Mouse (Mus musculus) embryonic stem cell, embryonic (primary cell): ENCODE results near the gene Ntn5.

ENCODE experiments used
- CTCF ChIA-PET, 4 experiments: fragments of 300-600 bp in 2 of 4; fragments of 350-600 bp in 2 of 4; sonication (Branson Sonifier 250); formaldehyde crosslinking; loops; one replicate each; lab custom pipeline; 2022; ENCODE audit warnings: inconsistent platforms in 2 of 4; lab: Charles Lee
- POLR2A ChIA-PET, 4 experiments: fragments of 300-600 bp in 2 of 4; fragments of 350-600 bp in 2 of 4; sonication (Branson Sonifier 250); formaldehyde crosslinking; loops; one replicate each; lab custom pipeline; 2022; ENCODE audit warnings: antibody characterized with exemption in 4 of 4, inconsistent platforms in 1 of 4; lab: Charles Lee

The Ntn5 gene

GRCm38 (mm10) chr7:45718331-45718730 lies 34.5 kb downstream of the Ntn5 start:
- POLR2A ChIA-PET = interaction anchor here (0.6 to 18.3 kb wide), 165 partner anchors 9 to 1285 kb away, joined by 3 to 640 read pairs (median 6); partner anchors contain the start of genes Cyth2 (in 4 of the 4), Dbp (in 4 of the 4), Ccdc114 (in 3 of the 4) and Ftl1 (in 3 of the 4)
- CTCF ChIA-PET = interaction anchor here in 3 of 4 experiments (0.6 to 3.4 kb wide), 9 partner anchors 9 to 262 kb away, joined by 3 to 19 read pairs (median 4); partner anchors contain the start of gene Ntn5 (in 1 of the 3)

GRCm38 (mm10) chr7:45719180-45719579 lies 35.4 kb downstream of the Ntn5 start:
- ChIA-PET CTCF (interaction anchor here in 2 of 4 experiments (1.1 to 3.4 kb wide), 5 partner anchors 10 to 68 kb away, joined by 3 to 19 read pairs (median 6); no protein-coding TSS in a partner anchor), POLR2A (interaction anchor here (0.7 to 18.3 kb wide), 91 partner anchors 9 to 323 kb away, joined by 3 to 640 read pairs (median 8); partner anchors contain the start of genes Dbp (in 4 of the 4), Cyth2 (in 3 of the 4), Ntn5 (in 3 of the 4) and Car11 (in 2 of the 4))

GRCm38 (mm10) chr7:45719738-45720412 lies 36.1 kb downstream of the Ntn5 start:
- CTCF ChIA-PET = interaction anchor here (0.6 to 3.4 kb wide), 25 partner anchors 9 to 203 kb away, joined by 3 to 19 read pairs (median 5); partner anchors contain the start of genes Cyth2 (in 1 of the 4), Kdelr1 (in 1 of the 4) and Ntn5 (in 1 of the 4)
- POLR2A ChIA-PET = interaction anchor here (0.6 to 18.3 kb wide), 81 partner anchors 8 to 658 kb away, joined by 3 to 640 read pairs (median 5); partner anchors contain the start of genes Dbp (in 4 of the 4), Cyth2 (in 3 of the 4), Ftl1 (in 3 of the 4) and Kdelr1 (in 3 of the 4)

GRCm38 (mm10) chr7:45720413-45721233 lies 36.8 kb downstream of the Ntn5 start, which contains the start of gene Fam83e:
Gene Fam83e, plus strand, starts transcription at chr7:45721212.
- CTCF ChIA-PET = interaction anchor here (0.6 to 3.4 kb wide), 38 partner anchors 9 to 380 kb away, joined by 3 to 19 read pairs (median 4); partner anchors contain the start of genes Cyth2 (in 1 of the 4), Kdelr1 (in 1 of the 4) and Ntn5 (in 1 of the 4)
- POLR2A ChIA-PET = interaction anchor here (0.5 to 18.3 kb wide), 109 partner anchors 8 to 659 kb away, joined by 3 to 640 read pairs (median 4); partner anchors contain the start of genes Dbp (in 4 of the 4), Cyth2 (in 3 of the 4), Ftl1 (in 3 of the 4) and Kdelr1 (in 3 of the 4)

- CTCF ChIA-PET = interaction anchor here (0.6 to 3.4 kb wide), 26 partner anchors 8 to 380 kb away, joined by 3 to 19 read pairs (median 4); partner anchors contain the start of genes Cyth2 (in 1 of the 4) and Ntn5 (in 1 of the 4)
- POLR2A ChIA-PET = interaction anchor here (0.5 to 18.3 kb wide), 77 partner anchors 8 to 437 kb away, joined by 3 to 640 read pairs (median 4); partner anchors contain the start of genes Dbp (in 4 of the 4), Car11 (in 2 of the 4), Cyth2 (in 2 of the 4) and Ftl1 (in 2 of the 4)
These were observed 37.4 kb downstream of the Ntn5 start for GRCm38 (mm10) chr7:45721234-45721571.

GRCm38 (mm10) chr7:45721642-45722347 lies 38.0 kb downstream of the Ntn5 start:
- POLR2A ChIA-PET = interaction anchor here (0.5 to 18.3 kb wide), 64 partner anchors 7 to 379 kb away, joined by 3 to 640 read pairs (median 4); partner anchors contain the start of genes Dbp (in 4 of the 4), Car11 (in 2 of the 4), Cyth2 (in 2 of the 4) and Kdelr1 (in 2 of the 4)
- CTCF ChIA-PET = interaction anchor here (0.7 to 3.4 kb wide), 16 partner anchors 8 to 270 kb away, joined by 3 to 19 read pairs (median 5); partner anchors contain the start of genes Cyth2 (in 1 of the 4) and Ntn5 (in 1 of the 4)

GRCm38 (mm10) chr7:45722348-45722713 lies 38.5 kb downstream of the Ntn5 start:
- CTCF ChIA-PET = interaction anchor here in 1 of 4 experiments (1.5 to 2.5 kb wide), 2 partner anchors 8 to 17 kb away, joined by 5 to 14 read pairs; no protein-coding TSS in a partner anchor
- POLR2A ChIA-PET = interaction anchor here (0.6 to 18.3 kb wide), 18 partner anchors 7 to 295 kb away, joined by 3 to 640 read pairs (median 20); partner anchors contain the start of genes Cyth2 (in 3 of the 4), Dbp (in 3 of the 4), Car11 (in 2 of the 4) and Ccdc114 (in 1 of the 4)

- ChIA-PET CTCF (interaction anchor here in 1 of 4 experiments (1.5 kb wide), 1 partner anchor 16 kb away, joined by 5 read pairs; no protein-coding TSS in a partner anchor), POLR2A (interaction anchor here in 3 of 4 experiments (1.0 to 18.3 kb wide), 13 partner anchors 6 to 91 kb away, joined by 3 to 640 read pairs (median 28); partner anchors contain the start of genes Car11 (in 2 of the 3), Cyth2 (in 2 of the 3), Dbp (in 2 of the 3) and Lmtk3 (in 1 of the 3))
These were observed 39.5 kb downstream of the Ntn5 start for GRCm38 (mm10) chr7:45723301-45723700.

GRCm38 (mm10) chr7:45723781-45724180 lies 40.0 kb downstream of the Ntn5 start:
- ChIA-PET POLR2A (interaction anchor here in 2 of 4 experiments (1.0 to 18.3 kb wide), 4 partner anchors 8 to 91 kb away, joined by 3 to 640 read pairs (median 53); partner anchors contain the start of genes Car11 (in 1 of the 2), Cyth2 (in 1 of the 2), Dbp (in 1 of the 2) and Rpl18 (in 1 of the 2)), CTCF (interaction anchor here in 3 of 4 experiments (0.6 to 1.5 kb wide), 3 partner anchors 16 to 331 kb away, joined by 3 to 5 read pairs (median 3); no protein-coding TSS in a partner anchor)

GRCm38 (mm10) chr7:45725151-45725550 lies 41.3 kb downstream of the Ntn5 start:
- ChIA-PET CTCF (interaction anchor here in 2 of 4 experiments (0.6 to 1.3 kb wide), 4 partner anchors 14 to 692 kb away, joined by 3 to 4 read pairs (median 4); no protein-coding TSS in a partner anchor), POLR2A (interaction anchor here in 3 of 4 experiments (0.6 to 18.3 kb wide), 13 partner anchors 5 to 269 kb away, joined by 3 to 640 read pairs (median 4); partner anchors contain the start of genes Rpl18 (in 3 of the 3), Fam83e (in 2 of the 3), Sphk2 (in 2 of the 3) and Car11 (in 1 of the 3))

- ChIA-PET CTCF (interaction anchor here in 2 of 4 experiments (0.6 to 1.3 kb wide), 3 partner anchors 13 to 574 kb away, joined by 3 to 4 read pairs (median 4); no protein-coding TSS in a partner anchor), POLR2A (interaction anchor here in 3 of 4 experiments (0.8 to 18.3 kb wide), 15 partner anchors 6 to 204 kb away, joined by 3 to 640 read pairs (median 5); partner anchors contain the start of genes Rpl18 (in 3 of the 3), Sphk2 (in 3 of the 3), Fam83e (in 2 of the 3) and Car11 (in 1 of the 3))
These were observed 41.9 kb downstream of the Ntn5 start, which contains the start of gene Spaca4 for GRCm38 (mm10) chr7:45725713-45726112. Gene Spaca4, minus strand, starts transcription at chr7:45725813.

- ChIA-PET CTCF (interaction anchor here in 2 of 4 experiments (0.9 to 1.3 kb wide), 2 partner anchors 75 kb away, joined by 3 to 5 read pairs; no protein-coding TSS in a partner anchor), POLR2A (interaction anchor here (0.9 to 18.3 kb wide), 19 partner anchors 7 to 95 kb away, joined by 3 to 640 read pairs (median 4); partner anchors contain the start of genes Sphk2 (in 4 of the 4), Rpl18 (in 3 of the 4), Fam83e (in 2 of the 4) and Car11 (in 1 of the 4))
These were observed 42.6 kb downstream of the Ntn5 start for GRCm38 (mm10) chr7:45726419-45726818.

GRCm38 (mm10) chr7:45727625-45728024 lies 43.8 kb downstream of the Ntn5 start:
- POLR2A ChIA-PET = interaction anchor here (0.8 to 18.3 kb wide), 18 partner anchors 8 to 268 kb away, joined by 3 to 640 read pairs (median 4); partner anchors contain the start of genes Sphk2 (in 4 of the 4), Rpl18 (in 3 of the 4), Fam83e (in 2 of the 4) and Car11 (in 1 of the 4)
- CTCF ChIA-PET = interaction anchor here in 3 of 4 experiments (0.9 to 1.8 kb wide), 4 partner anchors 9 to 74 kb away, joined by 3 to 8 read pairs (median 4); no protein-coding TSS in a partner anchor

- ChIA-PET CTCF (interaction anchor here (0.6 to 2.9 kb wide), 24 partner anchors 8 to 533 kb away, joined by 3 to 14 read pairs (median 4); partner anchors contain the start of genes Fam83e (in 2 of the 4), Ccdc114 (in 1 of the 4), Lmtk3 (in 1 of the 4) and Rpl18 (in 1 of the 4)), POLR2A (interaction anchor here (0.9 to 9.4 kb wide), 28 partner anchors 9 to 273 kb away, joined by 3 to 250 read pairs (median 5); partner anchors contain the start of genes Sphk2 (in 4 of the 4), Fam83e (in 3 of the 4), Rpl18 (in 2 of the 4) and Cyth2 (in 1 of the 4))
These were observed 47.1 kb downstream of the Ntn5 start for GRCm38 (mm10) chr7:45730727-45731431.
